Mouse (Mus musculus): ENCODE data around the gene Inpp5e. TPM values are rescaled to one million over a fixed set of nuclear protein-coding genes. Genes with fewer than 3 reads are reported as not detected.

Inpp5e gene
- polyA plus RNA-seq, 1 experiment from 2014 or later: 10.1 TPM

DNA sequence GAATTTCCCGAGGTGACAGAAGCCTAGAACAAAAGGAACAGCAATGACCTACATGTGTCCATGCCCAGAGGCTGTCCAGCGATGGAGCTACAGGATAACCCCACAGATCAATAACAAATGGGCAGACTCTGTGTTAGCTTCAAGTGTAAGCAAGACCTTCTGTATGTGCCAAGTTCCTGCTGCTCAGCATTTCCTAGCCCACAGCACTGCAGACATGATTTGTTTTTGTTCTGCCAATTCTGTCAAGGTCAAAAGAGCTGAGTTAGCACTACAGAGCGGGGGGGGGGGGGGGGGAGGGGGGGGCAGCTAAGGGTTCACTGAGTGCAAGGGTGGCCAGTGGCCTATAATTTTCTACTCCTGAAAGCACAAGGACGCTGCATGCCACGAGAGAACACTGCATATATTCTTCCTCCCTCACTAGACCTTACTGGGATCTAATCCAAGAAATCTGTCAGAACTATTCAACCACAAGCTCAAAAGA is 2.0 kb upstream of the Inpp5e start:
- Histone ChIP-seq H3K9ac (no peak overlapping the region), H3K27ac (no peak overlapping the region), H3K27me3 (replicated peaks) (no peaks in the 10 kb centered on the region), H3K36me3 (peaks cover 69% of the 10 kb centered on the region), H3K4me1 (peaks cover 38% of the 10 kb centered on the region), H3K4me3 (no peak overlapping the region), H3K9me3 (replicated peaks) (no peaks in the 10 kb centered on the region), H3K4me2 (no peak overlapping the region)
- WGBS (ENCODE audit: insufficient replicate concordance): 72% methylated on average over 5 of the region's 5 CpGs
- no peak for ATAC-seq

DNA sequence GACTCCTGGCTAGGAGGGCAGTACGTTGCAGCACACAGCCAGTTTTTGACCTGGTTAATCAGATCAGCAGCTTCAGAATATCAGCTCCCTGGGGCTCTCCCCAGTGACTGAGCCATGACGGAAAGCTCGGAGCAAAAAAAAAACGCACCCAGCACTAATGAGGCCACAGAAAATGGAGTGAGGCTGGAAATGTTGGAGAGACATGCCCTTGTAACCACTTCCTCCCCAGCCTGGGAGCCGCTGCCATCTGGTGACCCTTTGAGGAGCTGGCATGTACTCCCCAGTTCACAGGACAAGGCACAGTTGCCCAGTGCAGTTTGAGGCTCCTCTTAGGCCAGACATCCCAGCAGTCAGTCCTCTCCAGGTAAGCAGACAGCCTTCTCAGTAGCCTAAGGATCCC is 1.1 kb upstream of the Inpp5e start:
- Histone ChIP-seq H3K27ac (peak overlapping the region; percentile 45), H3K4me3 (no peak overlapping the region), H3K4me1 (peaks cover 46% of the 10 kb centered on the region), H3K27me3 (replicated peaks) (no peaks in the 10 kb centered on the region), H3K9ac (peak overlapping the region; percentile 35; the same call in 1 of the 2 replicates), H3K4me2 (no peak overlapping the region), H3K36me3 (peaks cover 62% of the 10 kb centered on the region), H3K9me3 (replicated peaks) (no peaks in the 10 kb centered on the region)
- ATAC-seq: no peak
- WGBS (ENCODE audit: insufficient replicate concordance): 68% methylated on average over 5 of the region's 5 CpGs

DNA sequence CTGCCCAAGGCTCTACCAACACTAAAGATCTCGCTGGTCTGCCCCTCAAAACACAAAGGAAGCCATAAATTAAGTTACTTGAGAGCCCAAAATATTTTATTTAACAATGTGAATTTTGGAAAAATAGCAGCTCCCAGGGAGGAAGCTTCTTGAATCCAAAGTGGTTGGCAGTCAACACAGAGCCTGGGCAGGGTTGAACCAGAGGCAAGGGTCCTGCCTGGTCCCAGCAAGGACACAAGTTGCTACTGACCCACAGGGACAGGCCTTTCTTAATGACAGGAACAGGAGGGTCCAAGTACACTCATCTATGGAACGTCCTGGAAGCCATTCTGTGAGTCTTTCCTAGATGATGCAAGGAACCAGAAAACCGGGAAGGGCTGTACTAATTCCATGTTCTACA is 359 bp upstream of the Inpp5e start:
- Histone ChIP-seq H3K4me3 (peak overlapping the region; percentile 84), H3K36me3 (peaks cover 63% of the 10 kb centered on the region), H3K27me3 (replicated peaks) (no peaks in the 10 kb centered on the region), H3K27ac (0 out of 2 replicates have a peak overlapping the region, but pooled peaks have one; percentile 23), H3K4me2 (peak overlapping the region; percentile 81), H3K4me1 (peaks cover 52% of the 10 kb centered on the region), H3K9ac (peak overlapping the region; percentile 88; the same call in 1 of the 2 replicates), H3K9me3 (replicated peaks) (no peaks in the 10 kb centered on the region)
- peak; percentile 17 for ATAC-seq
- WGBS (ENCODE audit: insufficient replicate concordance): 59% methylated on average over 3 of the region's 3 CpGs

DNA sequence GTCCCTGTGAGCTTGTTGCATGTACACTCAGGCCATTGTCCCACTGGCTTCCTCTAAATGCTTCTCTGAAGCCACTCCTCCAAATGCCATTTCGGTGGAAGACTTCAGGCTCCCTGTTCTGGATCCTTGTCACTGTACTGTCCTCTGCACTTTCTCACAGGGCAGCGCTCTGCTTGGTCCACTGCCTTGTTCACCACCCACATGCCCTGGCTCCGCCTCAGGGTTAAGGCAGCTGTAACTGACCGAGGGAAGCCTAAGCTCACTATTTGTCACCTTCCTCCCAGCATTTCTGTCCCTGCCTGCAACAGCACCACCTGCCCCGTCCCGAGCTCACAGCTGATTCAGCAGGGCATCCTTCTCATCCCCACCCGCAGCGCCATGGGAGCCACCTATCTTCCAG is 5.7 kb downstream of the Inpp5e start:
- Histone ChIP-seq H3K27ac (no peak overlapping the region), H3K27me3 (replicated peaks) (no peaks in the 10 kb centered on the region), H3K36me3 (peaks cover 68% of the 10 kb centered on the region), H3K4me2 (no peak overlapping the region), H3K9me3 (replicated peaks) (no peaks in the 10 kb centered on the region), H3K9ac (no peak overlapping the region), H3K4me1 (peaks cover 61% of the 10 kb centered on the region), H3K4me3 (no peak overlapping the region)
- 77% methylated on average over 8 of the region's 8 CpGs for WGBS (ENCODE audit: insufficient replicate concordance)
- no peak for ATAC-seq

DNA sequence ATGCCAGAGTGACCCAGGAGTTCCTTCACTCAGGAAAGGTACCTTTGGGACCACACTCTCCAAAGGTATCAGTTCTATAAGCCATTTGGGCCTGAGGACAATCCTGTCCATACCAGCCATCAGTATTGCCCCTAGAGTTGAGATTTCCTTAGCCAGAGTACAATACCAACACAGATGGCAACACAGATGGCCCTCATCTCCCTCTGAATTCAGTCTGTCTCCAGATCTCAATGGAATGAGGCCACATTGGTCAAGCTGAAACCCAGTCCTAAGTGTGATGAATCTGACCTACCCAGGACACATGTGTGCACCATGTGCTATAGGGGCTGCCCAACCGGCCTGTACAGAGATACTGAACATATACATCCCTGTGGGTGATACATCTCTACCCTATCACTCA is 6.7 kb downstream of the Inpp5e start:
- no peak overlapping the region for H3K27ac ChIP-seq
- H3K27me3 ChIP-seq (replicated peaks): no peaks in the 10 kb centered on the region
- no peaks in the 10 kb centered on the region for H3K9me3 ChIP-seq (replicated peaks)
- peaks cover 51% of the 10 kb centered on the region for H3K4me1 ChIP-seq
- H3K36me3 ChIP-seq: peaks cover 78% of the 10 kb centered on the region
- no peak overlapping the region for H3K4me3 ChIP-seq
- 70% methylated on average over 1 of the region's 1 CpGs for WGBS (ENCODE audit: insufficient replicate concordance)
- no peak for ATAC-seq
- no peak overlapping the region for H3K9ac ChIP-seq
- H3K4me2 ChIP-seq: no peak overlapping the region

DNA sequence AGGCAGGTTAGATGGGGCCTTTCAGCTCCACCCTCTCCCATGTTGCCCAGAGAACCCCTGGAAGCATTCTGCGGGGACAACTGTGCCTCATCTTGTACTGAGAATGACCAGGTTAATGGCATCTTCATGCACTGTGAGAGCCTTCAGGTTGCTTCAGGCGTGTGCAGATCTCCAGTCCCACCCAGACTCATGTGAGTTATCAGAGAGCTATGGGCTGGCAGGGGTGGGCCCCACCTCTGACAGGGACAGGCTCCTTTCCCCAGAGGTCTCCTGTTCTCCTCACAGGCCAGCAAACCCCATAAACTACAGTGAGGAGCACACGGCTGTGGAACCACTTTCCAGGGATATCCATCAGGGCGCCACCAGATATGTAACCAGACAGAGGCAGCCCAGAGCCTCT is 8.0 kb downstream of the Inpp5e start:
- no peak overlapping the region for H3K4me3 ChIP-seq
- peaks cover 84% of the 10 kb centered on the region for H3K36me3 ChIP-seq
- peaks cover 39% of the 10 kb centered on the region for H3K4me1 ChIP-seq
- no peaks in the 10 kb centered on the region for H3K27me3 ChIP-seq (replicated peaks)
- no peaks in the 10 kb centered on the region for H3K9me3 ChIP-seq (replicated peaks)
- WGBS (ENCODE audit: insufficient replicate concordance): 65% methylated on average over 4 of the region's 4 CpGs
- peak; percentile 75 for ATAC-seq
- peak overlapping the region; percentile 27; the same call in 1 of the 2 replicates for H3K4me2 ChIP-seq
- peak overlapping the region; percentile 49; the same call in 1 of the 2 replicates for H3K27ac ChIP-seq
- H3K9ac ChIP-seq: no peak overlapping the region

DNA sequence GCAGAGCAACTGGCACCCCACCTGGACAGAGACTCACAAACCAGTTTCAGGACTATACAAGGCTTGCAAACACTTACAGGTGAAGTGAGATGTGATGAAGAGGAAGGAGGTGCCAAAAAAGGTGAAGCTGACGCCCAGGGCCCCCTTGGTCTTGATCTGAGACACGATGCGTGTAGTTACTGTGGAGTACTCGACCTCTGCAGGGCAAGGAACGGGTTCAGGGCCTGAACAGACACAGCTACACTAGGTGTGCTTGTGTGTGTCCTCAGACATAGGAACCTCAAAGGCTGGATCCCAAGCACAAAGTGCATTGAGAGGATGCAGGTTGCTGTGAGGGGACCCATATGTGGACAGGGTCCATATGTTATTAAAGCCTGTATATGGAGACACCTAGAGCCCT is 8.7 kb downstream of the Inpp5e start:
- Histone ChIP-seq H3K9ac (no peak overlapping the region), H3K27ac (peak overlapping the region; percentile 49), H3K9me3 (replicated peaks) (no peaks in the 10 kb centered on the region), H3K4me3 (no peak overlapping the region), H3K36me3 (peaks cover 88% of the 10 kb centered on the region), H3K4me2 (no peak overlapping the region), H3K27me3 (replicated peaks) (no peaks in the 10 kb centered on the region), H3K4me1 (peaks cover 32% of the 10 kb centered on the region)
- 79% methylated on average over 5 of the region's 5 CpGs for WGBS (ENCODE audit: insufficient replicate concordance)
- no peak for ATAC-seq

DNA sequence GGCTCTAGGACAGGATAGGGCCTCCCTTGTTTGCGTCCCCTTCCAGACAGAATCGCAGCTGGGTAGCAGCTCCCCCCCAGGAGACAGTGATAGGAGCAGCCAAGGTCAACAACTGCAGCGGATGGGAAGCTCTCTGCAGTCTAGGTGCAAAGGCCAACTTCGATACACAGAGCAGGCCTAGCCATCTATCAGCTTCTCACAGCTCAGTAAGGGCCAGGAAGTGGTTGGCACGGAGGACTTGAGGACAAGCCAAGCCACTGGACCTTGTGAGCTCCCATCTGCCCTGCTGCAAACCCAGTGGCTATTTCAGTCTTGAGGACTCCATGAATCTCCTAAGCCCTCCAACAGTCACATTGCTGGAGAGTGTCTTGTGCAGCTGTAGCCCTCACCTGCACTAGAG is 9.4 kb downstream of the Inpp5e start:
- no peaks in the 10 kb centered on the region for H3K9me3 ChIP-seq (replicated peaks)
- peaks cover 26% of the 10 kb centered on the region for H3K4me1 ChIP-seq
- H3K9ac ChIP-seq: no peak overlapping the region
- 72% methylated on average over 5 of the region's 5 CpGs for WGBS (ENCODE audit: insufficient replicate concordance)
- no peak overlapping the region for H3K4me3 ChIP-seq
- peak; percentile 55 for ATAC-seq
- H3K36me3 ChIP-seq: peaks cover 90% of the 10 kb centered on the region
- no peaks in the 10 kb centered on the region for H3K27me3 ChIP-seq (replicated peaks)
- H3K27ac ChIP-seq: no peak overlapping the region; the same call in 1 of the 2 replicates
- H3K4me2 ChIP-seq: no peak overlapping the region

DNA sequence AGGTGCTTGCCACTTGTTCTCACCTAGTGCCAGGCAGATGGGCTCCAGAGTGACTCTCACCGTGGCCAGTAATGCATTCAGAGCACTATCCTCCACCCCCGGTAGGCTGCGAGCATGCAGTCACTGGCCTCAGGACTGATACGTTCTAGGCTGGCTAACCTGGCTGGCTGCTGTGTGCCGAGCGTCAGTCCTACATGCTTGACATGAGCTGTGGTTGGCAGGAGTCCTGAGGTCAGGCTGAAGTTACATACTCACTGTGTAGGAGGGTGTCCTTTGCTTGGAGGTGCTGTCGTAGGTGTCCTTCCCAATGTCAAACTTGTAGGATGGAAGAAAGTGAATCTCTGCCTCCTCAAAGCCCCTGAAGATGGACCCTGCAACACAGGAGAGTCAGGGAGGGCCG is 10.0 kb downstream of the Inpp5e start:
- no peak overlapping the region for H3K4me2 ChIP-seq
- no peaks in the 10 kb centered on the region for H3K27me3 ChIP-seq (replicated peaks)
- H3K36me3 ChIP-seq: peaks cover 95% of the 10 kb centered on the region
- ATAC-seq: no peak
- no peak overlapping the region for H3K4me3 ChIP-seq
- H3K9ac ChIP-seq: no peak overlapping the region
- WGBS (ENCODE audit: insufficient replicate concordance): 82% methylated on average over 8 of the region's 8 CpGs
- no peaks in the 10 kb centered on the region for H3K9me3 ChIP-seq (replicated peaks)
- H3K27ac ChIP-seq: no peak overlapping the region
- H3K4me1 ChIP-seq: peaks cover 24% of the 10 kb centered on the region

DNA sequence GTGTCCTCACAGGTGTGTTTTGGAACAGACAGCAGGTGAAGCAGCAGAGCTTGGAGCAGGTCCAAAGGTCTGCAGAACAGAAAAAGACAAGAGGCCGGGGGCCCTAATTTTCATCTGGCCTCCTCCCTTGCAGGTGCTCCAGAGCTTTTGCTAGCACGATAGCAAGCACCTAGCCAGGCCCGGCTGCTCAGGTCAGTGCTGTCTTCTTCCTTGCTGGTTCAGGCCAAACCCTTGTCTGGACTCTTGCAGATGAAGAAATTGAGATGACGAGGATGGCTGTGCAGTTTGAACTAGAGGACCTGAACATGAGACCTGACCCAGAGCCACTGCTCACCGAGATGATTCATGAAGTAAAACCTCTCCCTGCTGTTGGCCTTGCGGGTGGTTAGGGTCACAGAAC is 17.4 kb downstream of the Inpp5e start:
- H3K4me3 ChIP-seq: no peak overlapping the region
- 81% methylated on average over 6 of the region's 6 CpGs for WGBS (ENCODE audit: insufficient replicate concordance)
- peaks cover 75% of the 10 kb centered on the region for H3K36me3 ChIP-seq
- no peak overlapping the region for H3K9ac ChIP-seq
- ATAC-seq: no peak
- no peak overlapping the region for H3K4me2 ChIP-seq
- no peak overlapping the region for H3K27ac ChIP-seq
- H3K4me1 ChIP-seq: peaks cover 29% of the 10 kb centered on the region
- H3K27me3 ChIP-seq (replicated peaks): no peaks in the 10 kb centered on the region
- no peaks in the 10 kb centered on the region for H3K9me3 ChIP-seq (replicated peaks)

DNA sequence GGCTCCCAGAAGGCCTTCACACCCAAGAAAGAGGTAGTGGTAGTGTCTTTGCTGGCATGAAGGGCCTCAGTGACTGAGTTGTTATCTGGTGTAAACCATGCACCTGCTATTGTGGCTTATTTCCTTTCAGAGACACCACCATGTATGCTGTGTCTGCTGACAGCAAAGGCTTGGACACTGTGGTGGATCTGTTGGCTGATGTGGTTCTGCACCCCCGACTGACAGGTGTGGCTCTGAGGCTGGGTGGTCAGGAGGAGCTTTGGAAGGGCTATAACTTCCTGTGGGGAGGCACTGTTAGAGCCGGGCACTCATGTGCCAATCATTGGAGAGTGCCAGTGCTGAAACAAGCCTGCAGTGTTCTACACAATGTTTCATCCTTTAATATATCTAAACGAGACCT is 18.0 kb downstream of the Inpp5e start:
- Histone ChIP-seq H3K4me1 (peaks cover 29% of the 10 kb centered on the region), H3K4me3 (no peak overlapping the region), H3K9ac (no peak overlapping the region), H3K4me2 (peak overlapping the region; percentile 86), H3K27ac (0 out of 2 replicates have a peak overlapping the region, but pooled peaks have one; percentile 11), H3K27me3 (replicated peaks) (no peaks in the 10 kb centered on the region), H3K36me3 (peaks cover 75% of the 10 kb centered on the region), H3K9me3 (replicated peaks) (no peaks in the 10 kb centered on the region)
- 61% methylated on average over 3 of the region's 3 CpGs for WGBS (ENCODE audit: insufficient replicate concordance)
- ATAC-seq: no peak

DNA sequence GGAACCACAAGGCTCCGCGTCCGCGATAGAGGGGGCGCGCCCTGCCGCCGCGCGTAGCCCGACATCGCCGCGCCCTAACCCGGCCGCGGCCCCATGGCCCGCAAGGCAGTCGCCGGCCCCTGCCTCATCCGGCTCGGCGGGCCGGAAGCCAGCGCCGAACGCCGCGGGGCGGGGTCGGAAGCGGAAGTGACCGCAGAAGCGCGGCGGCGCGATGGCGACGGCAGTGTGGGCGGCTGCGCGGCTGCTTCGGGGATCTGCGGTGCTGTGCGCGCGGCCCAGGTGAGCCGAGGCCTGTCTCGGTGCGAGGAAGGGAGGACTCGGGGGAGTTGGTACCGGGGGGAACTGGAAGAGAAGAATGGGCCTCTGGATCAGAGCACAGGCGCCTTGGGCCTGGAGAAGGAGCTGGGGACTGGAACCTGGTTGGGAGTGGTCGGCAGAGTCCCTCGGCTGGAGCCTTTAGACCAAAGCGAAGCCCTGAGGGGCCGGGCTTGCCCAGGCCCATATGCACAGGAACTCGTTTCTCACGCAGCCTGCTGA is 19.8 kb downstream of the Inpp5e start, which contains the start of the genes Entr1 and Pmpca:
Entr1 (minus strand) TSS at position 163 of the 537 bp plus-strand sequence.
Pmpca (plus strand) TSS at position 186 of the 537 bp plus-strand sequence.
- Histone ChIP-seq H3K9me3 (replicated peaks) (no peaks in the 10 kb centered on the region), H3K27me3 (replicated peaks) (no peaks in the 10 kb centered on the region), H3K4me3 (peak within 1 kb of the TSS; percentile 92), H3K4me1 (peaks cover 29% of the 10 kb centered on the region), H3K9ac (peak within 1 kb of the TSS; percentile 86), H3K27ac (peak within 1 kb of the TSS; percentile 83), H3K4me2 (peak within 1 kb of the TSS; percentile 86), H3K36me3 (peaks cover 75% of the 10 kb centered on the region)
- WGBS (ENCODE audit: insufficient replicate concordance): under 1% methylated on average over 60 of the region's 60 CpGs
- ATAC-seq: peak; percentile 90

Measured in liver, embryonic 12.5 days (tissue).